Mouse (Mus musculus) 3T3-L1 (cell line): ENCODE results near the gene Tlcd1.

ENCODE experiments used
- DNase-seq: peaks from one replicate; pipeline ENCODE4 v3.0.0-alpha.2; 2015; ENCODE audit warnings: low read depth, low spot score

The Tlcd1 gene

GRCm38 (mm10) chr11:78161169-78161568 lies 15.3 kb upstream of the Tlcd1 start:
- no peak for DNase-seq

DNA sequence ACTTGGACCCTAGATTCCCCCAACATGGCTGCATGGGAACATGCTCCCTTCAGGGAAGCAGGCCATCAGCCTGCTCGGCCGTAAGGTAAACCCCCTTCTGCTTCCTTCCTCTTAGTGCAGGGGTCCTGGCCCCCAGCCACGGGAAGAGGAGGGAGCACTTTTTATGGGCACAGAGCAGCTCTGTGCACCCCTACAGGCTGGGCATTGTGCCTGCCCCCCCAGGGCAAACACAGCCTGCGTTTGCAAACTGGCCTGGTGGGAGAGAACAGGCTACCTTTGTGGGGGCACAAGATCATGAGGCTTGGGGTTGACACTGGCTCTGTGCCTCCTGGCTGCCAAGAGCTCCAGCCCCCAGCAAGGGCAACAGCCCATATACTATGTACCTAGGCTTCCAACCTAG lies 14.5 kb upstream of the Tlcd1 start:
- DNase-seq, result no peak

GRCm38 (mm10) chr11:78162504-78162903 lies 14.0 kb upstream of the Tlcd1 start:
- no peak for DNase-seq

GRCm38 (mm10) chr11:78163045-78163444 lies 13.5 kb upstream of the Tlcd1 start:
- DNase-seq, result peak; percentile 39

GRCm38 (mm10) chr11:78163681-78164603 lies 12.6 kb upstream of the Tlcd1 start:
- DNase-seq, result peak; percentile 78

DNA sequence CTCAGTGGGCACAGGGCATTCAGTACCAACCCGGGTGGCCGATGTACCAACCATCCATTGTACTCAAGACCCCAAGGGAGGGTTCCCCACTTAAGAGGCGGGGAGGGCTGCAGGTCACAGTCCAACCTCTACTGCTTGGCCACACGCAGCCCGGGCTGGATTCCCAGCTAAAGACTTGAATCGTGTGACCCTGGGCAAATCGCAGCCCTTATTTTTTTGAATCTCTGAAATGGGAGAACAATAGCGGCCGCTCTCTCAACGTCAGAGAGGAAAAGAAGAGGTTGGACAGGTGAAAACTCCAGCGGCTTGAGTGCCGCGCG lies 11.9 kb upstream of the Tlcd1 start:
- peak; percentile 32 for DNase-seq

- DNase-seq, result peak; percentile 87
Measured at GRCm38 (mm10) chr11:78164924-78165760, 11.4 kb upstream of the Tlcd1 start, which contains the start of gene Traf4. Traf4 (minus strand) TSS chr11:78165589.

GRCm38 (mm10) chr11:78165761-78166109 lies 10.8 kb upstream of the Tlcd1 start:
- peak; percentile 92 for DNase-seq

DNA sequence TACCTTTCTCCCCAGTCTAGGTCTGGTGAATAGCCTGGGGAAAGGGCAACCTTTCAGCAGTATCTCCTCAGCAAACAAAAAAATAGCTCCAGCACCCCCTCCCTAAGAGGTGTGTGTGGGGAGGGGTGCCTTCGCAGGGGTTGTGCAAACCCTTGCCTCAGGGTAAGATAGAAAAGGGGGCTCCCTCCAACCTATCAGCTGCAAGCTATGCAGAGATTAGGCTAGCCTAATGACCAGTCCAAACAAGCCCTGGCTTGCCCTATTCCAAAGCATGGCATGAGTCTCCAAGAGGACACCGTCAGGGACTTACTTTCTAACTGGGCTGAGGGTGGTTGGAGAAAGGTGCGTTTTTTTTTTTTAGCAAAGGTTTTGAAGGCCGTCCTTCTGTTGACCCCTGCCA lies 10.3 kb upstream of the Tlcd1 start:
- DNase-seq, result peak; percentile 56

DNA sequence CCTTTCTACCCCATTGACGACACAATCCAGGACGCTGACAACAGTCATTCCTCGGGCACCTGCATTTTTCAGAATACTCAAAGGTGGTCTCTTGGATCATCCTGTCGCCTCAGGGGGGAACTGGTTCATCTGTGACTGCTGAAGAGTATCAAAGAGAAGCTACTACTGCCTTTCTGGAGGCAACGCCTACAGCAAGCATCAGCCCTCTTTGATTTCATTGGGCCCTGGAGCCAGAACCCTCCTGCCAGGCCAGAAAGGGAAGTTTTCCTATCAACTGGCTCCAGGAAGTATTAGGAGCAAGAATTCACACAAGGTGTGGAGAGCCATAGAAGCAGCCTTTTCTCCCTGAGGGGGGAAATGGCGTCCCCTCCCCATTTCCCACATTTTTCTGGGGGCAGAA lies 9.9 kb upstream of the Tlcd1 start:
- DNase-seq, result peak; percentile 35

DNA sequence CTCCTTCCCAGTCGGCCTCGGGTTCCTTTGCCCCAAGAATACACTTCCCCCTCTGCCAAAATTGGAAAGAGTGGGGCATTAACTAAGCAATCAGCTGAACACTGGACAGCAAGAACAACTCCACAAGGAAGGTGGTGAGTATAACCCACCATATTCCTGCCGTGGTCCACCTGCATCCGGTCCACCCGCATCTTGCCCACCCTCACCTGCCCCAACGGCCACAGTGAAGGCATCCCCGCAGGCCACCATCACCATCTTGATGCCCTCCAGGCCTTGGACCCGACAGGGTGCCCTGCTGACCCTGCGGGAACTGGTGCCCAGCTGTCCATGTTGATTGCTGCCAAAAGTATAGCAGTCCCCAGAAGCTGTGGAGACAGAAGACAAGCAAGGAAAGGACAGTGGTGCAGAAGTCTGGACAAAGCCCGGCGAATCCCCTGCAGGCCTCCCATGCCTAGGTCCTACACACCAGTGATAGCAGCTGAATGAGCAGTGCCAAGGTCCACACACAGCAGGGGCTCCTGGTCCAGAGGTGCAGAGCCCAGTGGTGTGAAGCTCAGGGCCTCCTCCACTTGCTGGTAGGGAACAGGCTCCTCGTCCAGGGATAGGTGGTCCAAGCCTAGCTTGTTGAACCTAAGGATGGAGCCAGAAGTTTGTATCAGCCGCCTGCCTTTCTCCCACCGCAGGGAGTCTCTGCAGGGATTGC lies 9.1 kb upstream of the Tlcd1 start:
- no peak for DNase-seq

DNA sequence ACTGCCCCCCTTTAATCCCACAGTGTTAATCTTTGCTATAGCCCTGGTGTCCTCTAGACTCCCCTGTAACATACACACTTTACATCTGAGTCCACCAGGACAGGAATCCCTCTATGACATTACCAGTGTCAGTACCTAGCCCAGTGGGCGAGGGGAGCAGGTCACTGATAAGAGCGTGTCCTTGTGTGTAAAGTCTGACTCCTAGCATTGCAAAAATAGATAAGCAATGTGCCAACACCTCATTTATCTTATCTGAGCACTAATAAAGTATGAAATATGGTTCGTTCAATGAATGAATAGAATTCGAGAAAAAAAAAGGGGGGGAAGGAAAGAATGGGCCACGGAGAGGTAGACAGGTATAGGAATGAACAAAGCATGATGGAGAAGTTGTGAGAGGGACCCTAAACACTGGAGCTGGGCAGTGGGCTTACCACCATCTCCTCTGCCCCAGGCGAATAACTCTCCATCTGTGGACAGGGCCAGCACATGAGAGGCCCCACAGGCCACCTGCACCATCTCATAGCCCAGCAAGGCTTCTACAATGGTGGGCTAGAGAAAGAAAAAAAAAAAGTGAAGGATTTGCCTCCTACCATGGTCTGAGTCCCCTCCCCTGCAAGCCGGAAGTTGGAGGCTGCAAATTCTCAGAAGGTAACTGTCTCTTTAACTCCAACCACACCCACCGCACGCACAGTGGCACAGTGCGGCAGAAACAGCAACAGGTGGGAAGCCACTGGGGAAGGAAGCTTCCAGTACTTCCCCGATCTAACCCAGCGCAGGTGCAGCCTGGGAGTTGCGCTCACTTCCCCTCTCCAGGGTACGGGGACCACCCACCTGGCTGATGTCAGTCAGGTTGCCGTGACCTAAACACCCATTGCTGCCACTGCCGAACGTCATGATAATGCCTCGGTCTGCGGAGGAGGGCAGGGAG lies 7.7 kb upstream of the Tlcd1 start:
- DNase-seq, result no peak

DNA sequence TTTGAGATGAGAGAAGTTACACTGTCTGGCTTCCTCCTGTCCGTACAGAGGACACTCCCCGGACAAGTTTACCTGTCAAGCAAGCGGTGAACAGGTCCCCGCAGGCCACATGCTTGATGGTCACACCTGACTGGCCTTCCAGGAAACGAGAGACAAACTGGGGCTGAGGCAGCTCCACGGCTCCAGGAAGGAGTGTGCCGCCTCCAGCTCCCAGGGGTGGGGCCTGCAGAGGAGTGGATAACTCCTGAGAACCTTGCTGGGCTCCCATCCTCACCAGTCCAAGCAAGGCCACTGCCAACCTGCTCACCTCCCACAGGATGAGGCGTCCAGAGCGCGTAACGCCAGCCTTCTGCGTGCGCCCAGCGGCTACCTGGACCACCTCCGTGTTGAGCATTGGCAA lies 6.2 kb upstream of the Tlcd1 start:
- no peak for DNase-seq

DNA sequence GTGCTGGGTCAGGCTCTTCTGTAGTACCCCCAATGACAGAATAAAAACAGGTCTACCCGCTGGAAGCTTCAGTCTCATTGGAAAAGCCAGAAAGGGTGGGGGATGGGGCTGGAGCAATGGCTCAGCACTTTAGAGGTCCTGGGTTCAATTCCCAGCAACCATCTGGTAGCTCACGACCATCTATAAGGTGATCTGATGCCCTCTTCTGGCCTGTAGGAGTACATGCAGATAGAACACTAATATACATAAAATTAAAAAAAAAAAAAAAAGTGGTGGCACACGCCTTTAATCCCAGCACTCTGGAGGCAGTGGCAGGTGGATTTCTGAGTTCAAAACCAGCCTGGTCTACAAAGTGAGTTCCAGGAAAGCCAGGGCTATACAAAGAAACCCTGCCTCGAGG lies 5.2 kb upstream of the Tlcd1 start:
- peak; percentile 40 for DNase-seq

DNA sequence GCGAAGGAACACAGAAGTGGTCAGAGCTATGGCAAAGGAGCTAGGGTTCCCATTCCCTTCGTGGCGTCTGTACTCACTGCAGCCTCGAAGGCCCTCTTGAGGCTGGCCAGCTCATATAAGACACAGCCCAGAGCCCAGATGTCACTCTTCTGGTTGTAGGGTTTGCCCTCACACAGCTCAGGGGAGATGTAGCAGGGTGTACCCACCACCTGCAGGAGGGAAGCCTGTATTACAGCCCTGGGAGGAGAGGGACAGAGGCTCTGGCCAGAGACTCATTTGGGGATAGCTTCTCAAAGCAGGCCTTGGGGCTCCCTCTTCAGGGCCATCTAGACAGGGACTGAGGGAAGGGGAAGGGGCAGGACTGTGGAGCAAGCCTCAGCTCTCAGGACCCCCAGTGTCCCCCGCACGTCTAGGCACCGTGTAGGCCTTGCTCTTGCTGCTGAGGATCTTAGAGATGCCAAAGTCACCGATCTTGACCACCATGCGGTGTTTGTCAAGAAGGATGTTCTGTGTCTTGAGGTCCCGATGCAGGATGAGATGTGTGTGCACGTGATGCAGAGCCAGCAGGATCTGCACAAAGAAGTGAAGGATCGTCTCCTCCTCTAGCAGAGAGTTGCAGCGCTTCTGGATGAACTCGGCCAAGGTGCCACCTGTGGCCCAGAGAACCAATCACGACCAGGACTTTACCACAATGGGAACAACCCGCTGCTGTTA lies 4.3 kb upstream of the Tlcd1 start:
- peak; percentile 52 for DNase-seq

DNA sequence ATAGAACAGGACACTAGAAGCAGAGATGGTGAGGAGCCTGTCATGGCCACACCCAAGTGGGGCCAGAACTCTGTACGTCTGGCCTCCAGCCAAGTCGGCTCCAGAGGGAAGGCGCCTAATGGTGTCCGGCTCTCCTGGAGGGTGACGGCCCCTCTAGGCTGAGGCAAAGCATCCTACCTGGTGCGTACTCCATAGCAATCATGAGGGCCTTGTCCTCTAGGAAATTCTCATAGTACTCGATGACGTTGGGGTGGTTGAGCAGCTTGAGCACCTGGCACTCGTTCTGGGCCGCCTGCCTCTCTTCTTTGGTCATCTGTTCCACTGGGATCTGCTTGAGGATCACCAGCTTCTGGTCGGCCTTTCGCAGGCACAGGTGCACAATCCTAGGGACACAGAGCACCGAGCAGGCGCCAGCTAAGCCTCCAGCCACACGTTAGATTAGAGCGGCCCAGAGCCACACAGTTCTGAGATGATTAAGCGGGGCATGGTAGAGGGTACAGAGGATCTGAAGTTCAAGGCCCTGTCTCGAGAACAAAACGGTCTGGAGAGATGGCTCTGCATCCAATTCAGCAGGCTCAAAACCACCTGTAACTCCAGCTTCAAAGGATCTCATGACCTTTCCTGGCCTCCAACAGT lies 3.6 kb upstream of the Tlcd1 start:
- DNase-seq, result no peak

- DNase-seq, result no peak
Measured at GRCm38 (mm10) chr11:78174506-78174905, 2.0 kb upstream of the Tlcd1 start.

DNA sequence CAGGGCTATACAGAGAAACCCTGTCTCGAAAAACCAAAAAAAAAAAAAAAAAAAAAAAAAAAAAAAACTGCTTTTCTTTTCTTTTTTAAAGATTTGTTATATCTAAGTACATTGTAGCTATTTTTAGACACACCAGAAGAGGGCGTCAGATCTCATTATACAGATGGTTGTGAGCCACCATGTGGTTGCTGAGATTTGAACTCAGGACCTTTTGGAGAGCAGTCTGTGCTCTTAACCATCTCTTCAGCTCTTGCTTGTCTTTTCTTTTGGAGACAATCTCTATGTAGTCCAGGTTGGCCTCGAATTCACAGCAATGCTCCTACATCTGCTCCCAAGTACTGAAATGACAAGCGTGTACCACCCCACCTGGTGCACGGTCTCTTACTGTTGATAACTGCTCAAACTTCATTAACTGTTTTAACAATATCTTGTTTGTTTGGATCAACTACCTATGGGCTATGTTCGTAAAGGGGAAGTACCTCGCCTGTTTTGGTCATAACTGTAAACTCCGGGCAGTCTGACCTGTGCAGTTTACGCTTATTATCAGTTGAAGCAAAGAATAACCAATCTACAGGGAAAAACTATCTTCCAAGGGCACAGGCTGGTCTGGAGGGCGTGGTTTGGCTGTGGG lies 625 bp upstream of the Tlcd1 start:
- DNase-seq, result peak; percentile 97

- peak; percentile 61 for DNase-seq
Measured at GRCm38 (mm10) chr11:78176905-78177331, 407 bp downstream of the Tlcd1 start.
